Mouse (Mus musculus): ENCODE measurements around the gene Rfxap.
"Not testable (repeated sequence)": the region's sequence is repeated elsewhere in the genome, so short reads cannot be mapped to it uniquely, and the experiment has no call there.

The Rfxap gene

DNA sequence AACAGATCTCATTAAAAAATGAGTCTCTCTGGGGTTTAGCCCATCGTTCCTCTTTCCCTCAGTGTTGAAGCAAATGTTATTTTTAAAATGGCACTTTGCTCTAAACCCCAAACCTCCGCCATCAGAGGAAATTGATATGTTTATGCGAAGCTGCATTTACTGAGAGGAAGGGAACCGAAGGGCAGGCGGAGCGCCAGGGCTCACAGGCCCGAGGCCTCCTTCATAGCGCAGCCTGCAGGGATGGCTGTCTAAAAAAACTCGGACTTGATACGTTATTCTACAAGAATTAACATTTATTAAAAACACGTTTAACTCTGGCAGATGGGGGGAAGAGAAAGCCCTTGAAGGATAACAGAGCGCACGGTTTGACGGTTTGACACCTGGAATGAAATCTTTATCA is 41.6 kb downstream of the Rfxap start:
- no peak for DNase-seq

DNA sequence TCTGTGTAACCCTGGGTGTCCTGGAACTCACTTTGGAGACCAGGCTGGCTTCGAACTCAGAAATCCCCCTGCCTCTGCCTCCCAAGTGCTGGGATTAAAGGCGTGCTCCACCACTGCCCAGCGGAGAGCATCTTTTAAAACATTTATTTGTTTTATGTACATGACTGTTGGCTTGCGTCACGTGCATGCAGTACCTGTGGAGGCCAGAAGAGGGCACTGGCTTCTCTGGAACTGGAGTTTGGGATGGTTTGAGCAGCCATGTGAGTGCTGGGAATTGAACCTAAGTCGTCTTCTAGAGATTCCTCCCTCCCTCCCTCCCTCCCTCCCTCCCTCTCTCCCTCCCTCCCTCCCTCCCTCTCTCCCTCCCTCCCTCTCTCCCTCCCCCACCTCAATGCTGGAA is 42.1 kb downstream of the Rfxap start:
- DNase-seq = not testable (repeated sequence)

DNA sequence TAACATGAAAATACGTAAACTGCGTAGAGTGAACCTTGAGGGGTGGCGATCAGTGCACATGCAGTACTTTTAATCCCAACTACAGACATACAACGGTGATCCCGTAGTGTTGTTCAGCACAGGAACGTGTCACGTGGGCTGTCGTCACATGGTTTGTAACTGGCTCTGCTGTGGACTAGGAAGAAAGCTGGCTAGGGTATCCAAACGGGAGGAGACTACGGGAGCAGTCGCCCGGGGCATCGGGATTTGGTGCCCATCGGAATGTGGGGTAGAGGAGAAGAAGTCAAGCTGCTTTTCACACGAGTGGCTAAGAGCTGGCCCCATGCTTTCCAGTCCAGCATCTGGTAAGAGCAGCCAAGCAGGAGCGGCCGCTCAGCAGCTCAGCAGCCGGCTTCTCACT is 43.2 kb downstream of the Rfxap start:
- DNase-seq = peak; percentile 18 to 49

DNA sequence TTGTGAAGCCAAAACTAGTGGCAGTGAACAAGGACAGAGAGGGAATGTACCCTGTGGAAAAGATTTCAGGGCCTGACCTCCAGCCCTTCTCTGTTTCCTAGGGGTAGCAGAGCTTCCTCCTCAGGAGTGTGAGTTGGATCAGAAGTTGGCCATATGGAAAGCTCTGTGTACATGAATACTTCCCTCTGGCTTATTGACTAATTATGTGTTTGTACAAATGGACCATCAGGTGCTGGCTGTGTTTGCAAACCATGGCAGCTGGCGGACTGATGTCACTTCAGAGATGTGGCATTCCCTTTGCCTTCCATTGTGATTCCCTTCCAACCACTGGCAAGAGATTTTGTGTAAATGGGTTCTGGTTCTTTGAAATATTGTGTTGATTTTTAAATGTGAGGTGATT is 46.3 kb downstream of the Rfxap start:
- DNase-seq = peak; percentile 22 to 63

DNA sequence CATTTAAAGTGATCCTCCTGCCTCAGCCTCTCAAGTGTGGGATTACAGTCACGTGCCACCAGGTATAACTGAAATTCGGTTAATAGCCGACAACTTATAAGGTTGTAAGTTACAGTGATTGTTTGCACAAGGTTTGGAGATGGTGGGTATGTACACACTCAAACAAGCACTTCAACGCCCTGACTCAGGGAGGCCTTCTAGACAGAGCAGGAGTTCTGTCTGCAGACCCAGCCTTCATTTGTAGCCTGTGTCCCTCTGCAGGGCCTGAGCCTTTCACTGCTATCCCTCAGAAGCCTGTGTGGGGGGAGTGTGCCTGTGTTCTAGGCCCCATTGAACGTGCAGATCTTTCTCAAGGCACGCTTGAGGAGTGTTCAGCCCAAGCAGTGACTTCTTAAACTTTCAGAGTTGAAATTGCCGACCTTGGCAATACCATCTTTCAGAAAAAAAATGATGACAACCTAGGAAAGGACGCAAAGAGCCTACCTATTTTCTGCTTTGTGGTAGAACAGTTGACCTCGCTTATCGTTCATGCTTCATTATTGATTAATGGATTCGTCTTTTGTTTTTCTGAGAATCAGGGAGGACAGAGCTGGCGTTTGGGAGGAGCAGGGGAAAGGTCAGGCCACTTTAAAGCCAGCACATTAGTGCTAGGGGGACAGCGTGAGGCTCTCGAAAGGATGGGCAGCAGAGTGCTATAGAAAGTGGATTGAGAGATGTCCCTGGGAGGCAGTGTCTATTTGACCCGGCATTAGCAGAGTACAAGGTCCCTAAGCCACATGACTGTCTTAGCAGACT is 47.1 kb downstream of the Rfxap start:
- DNase-seq = no peak

DNA sequence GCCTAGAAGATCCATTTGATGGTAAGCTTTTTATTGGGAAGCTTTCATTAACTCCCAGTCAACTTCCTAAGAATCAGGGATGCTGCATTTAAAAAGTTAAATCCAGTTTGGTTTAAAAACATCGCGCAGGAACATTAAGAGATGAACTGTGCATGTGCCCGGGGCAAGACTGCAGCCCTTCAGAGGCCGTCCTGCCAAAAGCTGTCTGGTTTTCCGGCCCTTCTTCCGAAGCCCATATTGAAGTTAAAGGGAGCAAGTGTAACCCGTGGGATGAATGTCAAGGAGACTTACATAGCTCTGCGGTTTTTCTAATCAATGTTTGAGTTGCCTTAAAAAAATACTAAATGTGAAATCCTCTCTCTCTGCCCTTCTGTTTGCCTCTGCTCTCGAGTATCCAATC is 48.4 kb downstream of the Rfxap start:
- no peak for DNase-seq

DNA sequence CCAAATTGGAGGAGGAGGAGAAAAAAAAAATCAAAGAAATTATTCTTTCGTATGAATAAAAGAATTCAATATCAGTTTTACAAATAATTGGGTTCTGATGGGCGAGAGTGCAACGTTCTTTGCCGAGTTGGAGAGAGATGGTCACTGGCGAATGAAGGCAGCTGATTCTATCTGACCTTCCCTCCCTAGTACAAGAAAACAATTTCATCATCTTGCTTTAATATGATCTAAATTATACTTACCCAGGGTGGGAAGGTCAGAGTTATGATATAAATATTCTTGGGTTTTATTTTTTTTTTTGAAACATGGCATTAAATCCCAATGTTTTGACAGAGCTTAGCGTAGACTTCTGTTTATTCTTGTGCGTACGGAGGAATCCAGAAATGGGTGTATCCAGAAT is 50.1 kb downstream of the Rfxap start:
- no peak for DNase-seq

DNA sequence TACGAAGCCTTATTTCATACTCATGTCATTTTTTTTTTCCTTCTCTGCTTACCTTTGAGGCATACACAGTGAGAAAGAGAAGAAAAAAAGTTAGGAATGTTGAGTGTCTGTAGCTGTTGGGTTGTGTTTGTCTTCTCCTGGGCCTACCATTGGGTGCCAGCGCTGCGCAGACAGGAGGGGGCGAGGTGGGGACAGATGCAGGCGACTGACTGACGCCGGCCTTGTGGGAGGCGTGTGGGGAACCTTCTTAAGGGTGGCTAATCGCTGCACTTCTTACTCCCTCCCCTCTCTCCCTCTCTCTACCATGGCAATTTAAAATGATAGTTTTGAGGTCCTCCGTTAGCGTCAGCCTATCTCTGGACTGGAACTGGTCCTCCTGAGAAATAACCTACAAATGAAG is 51.5 kb downstream of the Rfxap start:
- DNase-seq = peak; percentile 42 to 75

DNA sequence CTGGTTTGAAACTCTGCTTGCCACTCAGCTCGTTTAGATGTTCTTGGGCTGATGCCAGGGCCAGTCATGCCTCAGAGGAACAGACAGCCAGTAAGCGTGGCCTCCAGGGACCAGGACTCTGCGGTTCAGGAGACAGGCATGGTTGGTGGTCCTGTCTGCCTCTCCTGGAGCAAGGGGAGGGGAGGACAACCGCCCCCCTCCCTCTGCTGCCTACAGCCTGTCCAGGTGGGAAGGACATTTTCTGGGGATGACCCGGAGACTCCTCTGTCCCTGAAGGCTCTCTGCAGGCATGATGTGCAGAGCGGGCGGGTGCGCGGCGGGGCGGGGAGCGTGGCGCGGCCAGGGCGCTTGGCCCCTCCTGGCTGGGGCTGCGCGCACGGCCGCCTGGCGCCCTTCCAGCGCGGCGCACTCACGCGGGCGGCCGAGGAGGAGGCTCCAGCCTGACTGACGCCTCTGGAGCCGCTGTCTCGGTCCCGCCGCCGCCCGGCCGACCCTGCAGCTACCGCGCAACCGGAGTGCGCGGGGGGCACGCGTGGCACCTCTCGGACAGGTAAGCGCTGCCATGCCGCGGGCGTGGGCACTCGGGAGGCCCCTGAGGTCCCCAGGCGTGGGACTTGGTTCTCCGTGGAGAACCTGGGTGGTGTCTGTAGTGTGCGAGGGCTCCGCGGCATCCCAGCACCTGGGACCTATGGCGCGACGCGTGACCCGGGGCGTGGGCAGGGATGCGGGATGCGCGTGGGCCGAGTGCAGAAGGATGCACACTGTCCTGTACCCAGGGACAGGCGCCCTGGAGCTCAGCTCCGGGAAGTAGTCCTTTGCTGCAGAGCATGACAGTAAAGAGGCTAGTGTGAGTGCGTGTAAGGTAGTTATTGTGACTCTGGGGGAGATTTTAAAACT is 52.2 kb downstream of the Rfxap start, which contains the start of gene Smad9:
Smad9 (plus strand) TSS at position 438 of the 897 bp plus-strand sequence.
- peak; percentile 71 to 88 for DNase-seq

DNA sequence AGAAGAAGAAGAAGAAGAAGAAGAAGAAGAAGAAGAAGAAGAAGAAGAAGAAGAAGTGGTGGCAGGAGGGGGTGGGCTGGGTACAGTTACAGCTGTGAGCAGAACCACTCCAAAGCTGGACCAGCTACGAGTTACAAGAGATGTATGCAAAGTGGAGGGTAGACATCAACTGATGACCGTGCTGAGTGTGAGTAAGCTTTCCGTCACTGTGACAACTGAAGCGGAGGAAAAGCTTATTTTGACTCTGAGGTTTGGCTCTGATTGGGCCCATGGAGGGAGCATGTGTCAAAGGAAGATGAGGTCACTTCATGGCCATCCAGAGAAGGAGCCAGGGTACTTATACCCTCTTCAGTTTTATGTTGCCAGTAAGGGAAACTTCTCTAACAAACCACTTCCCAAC is 54.2 kb downstream of the Rfxap start:
- DNase-seq = no peak

All from lung, postnatal 4 days (tissue).